Mouse (Mus musculus) liver, adult 2 months (tissue): Measurements from ENCODE around the gene Nxph3. TPM values are rescaled to one million over a fixed set of nuclear protein-coding genes. Genes with fewer than 3 reads are reported as not detected.

ENCODE experiments used
- DNase-seq: peaks from one replicate; pipeline ENCODE4 v3.0.0-alpha.2; 2011; ENCODE audit warnings: low read depth, low spot score; ENCODE audit errors: extremely low read depth
- H3K27ac ChIP-seq: fragments of 200-500 bp; replicated peaks from 2 replicates; pipeline ENCODE4 v1.5.1; 2012; ENCODE audit warnings: low read depth, mild to moderate bottlenecking, control low read depth, inconsistent platforms, low read length; ENCODE audit not compliant: insufficient read depth
- H3K27me3 ChIP-seq: fragments of 200-500 bp; 2 replicates; pipeline ENCODE4 v1.6.1; 2012; ENCODE audit warnings: mild to moderate bottlenecking, moderate library complexity, low read length, inconsistent platforms; ENCODE audit not compliant: control insufficient read depth, insufficient read depth
- H3K36me3 ChIP-seq: fragments of 200-500 bp; 2 replicates; pipeline ENCODE4 v1.6.1; 2012; ENCODE audit warnings: low read length, inconsistent platforms; ENCODE audit not compliant: control insufficient read depth, insufficient read depth
- H3K4me1 ChIP-seq: fragments of 200-500 bp; 2 replicates; pipeline ENCODE4 v1.6.1; 2011; ENCODE audit warnings: low read length; ENCODE audit not compliant: control insufficient read depth, insufficient read depth
- H3K4me3 ChIP-seq: fragments of 200-500 bp; 2 replicates; pipeline ENCODE4 v1.5.1; 2011; ENCODE audit warnings: low read depth, mild to moderate bottlenecking, control low read depth, low read length, moderate library complexity; ENCODE audit not compliant: insufficient read depth
- H3K79me2 ChIP-seq: fragments of 200-500 bp; 2 replicates; pipeline ENCODE4 v1.6.1; 2012; ENCODE audit warnings: inconsistent platforms, mild to moderate bottlenecking, low read length, moderate library complexity; ENCODE audit not compliant: control insufficient read depth, insufficient read depth
- H3K9ac ChIP-seq: fragments of 200-500 bp; 2 replicates; pipeline ENCODE4 v1.6.1; 2012; ENCODE audit warnings: low read depth, mild to moderate bottlenecking, control low read depth, inconsistent platforms, low read length
- CTCF ChIP-seq: fragments of 200-500 bp; IDR thresholded peaks from 2 replicates; pipeline ENCODE4 v1.5.1; 2011; ENCODE audit warnings: low read depth, low read length, control low read depth
- POLR2A ChIP-seq: fragments of 200-500 bp; IDR thresholded peaks from 2 replicates; pipeline ENCODE4 v1.6.1; 2011; ENCODE audit warnings: low read length, control low read depth; ENCODE audit not compliant: insufficient read depth; ENCODE audit errors: extremely low read depth
- WGBS: fragments of 180-500 bp; shearing (Covaris S2); methylation state at CpG from one replicate; pipeline ENCODE4 v1.1.7; 2018; 5-methylcytosine and 5-hydroxymethylcytosine counted together
- polyA plus RNA-seq: library from polyadenylated mRNA; depleted of rRNA; stranded (reverse); fragments of >200 nt; gene quantifications from 2 replicates; pipeline ENCODE4 v1.2.3, GENCODE M21; 2012
- total RNA-seq: library from RNA; depleted of rRNA; stranded (reverse); fragments of >200 nt; gene quantifications from 2 replicates; pipeline ENCODE4 v1.2.3, GENCODE M21; 2014

Nxph3 gene
- total and polyA plus RNA-seq, 2 experiments, result 0.05 TPM; not detected in 1

DNA sequence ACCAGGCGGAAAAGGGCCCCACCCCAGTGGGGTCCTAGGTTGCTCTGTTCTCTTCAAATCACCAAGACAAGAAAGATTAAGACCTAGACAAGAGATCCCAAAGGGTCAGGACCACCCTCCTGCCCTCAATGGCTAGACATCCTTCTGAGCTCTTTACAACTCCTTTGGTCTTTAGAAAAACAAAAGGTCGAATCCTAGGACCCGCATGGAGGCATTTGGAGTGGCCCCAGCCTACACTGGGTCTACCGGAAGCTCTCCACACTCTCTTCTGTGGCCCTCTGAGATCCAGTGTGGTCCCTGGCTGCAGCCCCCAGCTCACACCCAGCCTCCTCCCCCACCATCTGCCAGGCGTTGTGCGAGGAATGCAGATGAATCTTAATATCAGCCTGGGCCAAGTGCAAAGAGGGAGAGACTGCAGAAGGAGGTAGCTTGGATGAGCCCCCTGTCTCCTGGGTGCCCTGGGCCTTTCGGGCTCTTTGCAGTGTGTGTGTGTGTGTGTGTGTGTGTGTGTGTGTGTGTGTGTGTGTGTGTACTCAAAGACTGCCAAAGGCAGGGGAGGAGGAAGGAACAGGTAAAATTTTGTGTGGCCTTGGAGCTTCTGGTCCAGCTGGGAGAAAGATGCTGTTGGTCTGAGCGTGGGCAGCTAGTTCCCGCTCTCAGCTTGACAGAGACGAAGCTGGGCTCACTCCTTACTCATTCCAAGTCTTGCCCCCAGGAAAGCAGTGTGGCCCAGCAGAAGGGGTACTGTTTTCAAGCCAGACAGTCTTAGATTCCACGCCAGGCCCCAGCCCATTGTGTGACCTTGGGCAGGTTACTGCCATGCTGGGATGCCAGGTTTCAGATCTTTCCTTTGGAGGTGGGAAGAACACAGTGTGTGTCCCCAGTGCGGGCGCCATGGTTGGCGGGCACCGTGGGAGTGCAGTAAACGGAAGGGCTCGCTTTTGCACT is 1.3 kb upstream of the Nxph3 start:
- TF ChIP-seq POLR2A (no peak), CTCF (no peak)
- Histone ChIP-seq H3K79me2 (no peaks in the 10 kb centered on the region), H3K4me3 (no peak overlapping the region), H3K27ac (no peak overlapping the region), H3K4me1 (no peaks in the 10 kb centered on the region; the same call in 1 of the 2 replicates), H3K36me3 (no peaks in the 10 kb centered on the region), H3K9ac (no peak overlapping the region), H3K27me3 (peaks cover 18% of the 10 kb centered on the region)
- DNase-seq, result no peak
- WGBS, result 78% methylated on average over 17 of the region's 17 CpGs

- DNase-seq, result no peak
- H3K36me3 ChIP-seq, result no peaks in the 10 kb centered on the region
- TF ChIP-seq POLR2A (no peak), CTCF (no peak)
- H3K27me3 ChIP-seq, result peaks cover 18% of the 10 kb centered on the region
- no peaks in the 10 kb centered on the region; the same call in 1 of the 2 replicates for H3K4me1 ChIP-seq
- no peaks in the 10 kb centered on the region for H3K79me2 ChIP-seq
- WGBS, result 3% methylated on average over 66 of the region's 66 CpGs
- H3K9ac ChIP-seq, result no peak overlapping the region; the same call in 1 of the 2 replicates
- peak overlapping the region; percentile 52; the same call in 1 of the 2 replicates for H3K4me3 ChIP-seq
- H3K27ac ChIP-seq, result no peak overlapping the region
These were observed 691 bp downstream of the Nxph3 start for GRCm38 (mm10) chr11:95513461-95514297.

- Histone ChIP-seq H3K36me3 (no peaks in the 10 kb centered on the region), H3K4me3 (no peak overlapping the region), H3K79me2 (no peaks in the 10 kb centered on the region), H3K4me1 (no peaks in the 10 kb centered on the region; the same call in 1 of the 2 replicates), H3K9ac (no peak overlapping the region), H3K27ac (no peak overlapping the region), H3K27me3 (peaks cover 18% of the 10 kb centered on the region)
- no peak for DNase-seq
- TF ChIP-seq POLR2A (no peak), CTCF (no peak)
- 64% methylated on average over 6 of the region's 6 CpGs for WGBS
These were observed 2.0 kb downstream of the Nxph3 start for GRCm38 (mm10) chr11:95512383-95512782.

- H3K27ac ChIP-seq, result no peak overlapping the region
- H3K27me3 ChIP-seq, result peaks cover 18% of the 10 kb centered on the region
- no peak overlapping the region for H3K4me3 ChIP-seq
- TF ChIP-seq CTCF, result no peak
- TF ChIP-seq POLR2A, result no peak
- no peak for DNase-seq
- no peaks in the 10 kb centered on the region; the same call in 1 of the 2 replicates for H3K4me1 ChIP-seq
- H3K36me3 ChIP-seq, result no peaks in the 10 kb centered on the region
- no peak overlapping the region for H3K9ac ChIP-seq
- 85% methylated on average over 1 of the region's 1 CpGs for WGBS
- H3K79me2 ChIP-seq, result no peaks in the 10 kb centered on the region
These were observed 2.5 kb downstream of the Nxph3 start for GRCm38 (mm10) chr11:95511919-95512318.

- TF ChIP-seq CTCF (no peak), POLR2A (no peak)
- DNase-seq, result no peak
- Histone ChIP-seq H3K9ac (no peak overlapping the region), H3K36me3 (no peaks in the 10 kb centered on the region), H3K4me3 (no peak overlapping the region), H3K27ac (no peak overlapping the region), H3K79me2 (no peaks in the 10 kb centered on the region), H3K4me1 (no peaks in the 10 kb centered on the region; the same call in 1 of the 2 replicates), H3K27me3 (peaks cover 18% of the 10 kb centered on the region)
- 84% methylated on average over 12 of the region's 12 CpGs for WGBS
These were observed 3.7 kb downstream of the Nxph3 start for GRCm38 (mm10) chr11:95510631-95511030.
